Mouse (Mus musculus) thymus, adult 18-20 months (tissue): ENCODE results near the gene Zfp365.

Experiments used
- DNase-seq, 2 experiments: peaks; one replicate each; pipeline ENCODE4 v3.0.0; 2022; ENCODE audit warnings: mixed read lengths in 2 of 2

The Zfp365 gene

DNA sequence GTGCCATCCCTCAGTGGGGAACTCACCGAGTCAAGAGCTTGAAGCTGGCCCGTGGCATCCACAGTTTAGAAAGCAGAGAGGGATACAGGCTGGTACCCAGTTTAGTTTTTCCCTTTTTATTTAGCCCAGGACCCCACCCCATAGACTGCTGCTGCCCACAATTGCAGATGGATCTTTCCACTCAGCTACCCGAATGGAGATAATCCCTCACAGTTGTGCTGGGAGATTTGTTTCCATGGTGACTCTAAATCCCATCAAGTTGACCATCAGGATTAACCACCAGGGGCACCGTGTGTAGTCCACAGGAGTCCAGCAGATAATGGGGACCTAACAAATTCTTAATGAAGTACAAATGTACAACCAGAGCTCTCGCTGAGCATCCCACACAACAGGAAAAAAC lies 11.3 kb downstream of the Zfp365 start:
- DNase-seq, result no peak

DNA sequence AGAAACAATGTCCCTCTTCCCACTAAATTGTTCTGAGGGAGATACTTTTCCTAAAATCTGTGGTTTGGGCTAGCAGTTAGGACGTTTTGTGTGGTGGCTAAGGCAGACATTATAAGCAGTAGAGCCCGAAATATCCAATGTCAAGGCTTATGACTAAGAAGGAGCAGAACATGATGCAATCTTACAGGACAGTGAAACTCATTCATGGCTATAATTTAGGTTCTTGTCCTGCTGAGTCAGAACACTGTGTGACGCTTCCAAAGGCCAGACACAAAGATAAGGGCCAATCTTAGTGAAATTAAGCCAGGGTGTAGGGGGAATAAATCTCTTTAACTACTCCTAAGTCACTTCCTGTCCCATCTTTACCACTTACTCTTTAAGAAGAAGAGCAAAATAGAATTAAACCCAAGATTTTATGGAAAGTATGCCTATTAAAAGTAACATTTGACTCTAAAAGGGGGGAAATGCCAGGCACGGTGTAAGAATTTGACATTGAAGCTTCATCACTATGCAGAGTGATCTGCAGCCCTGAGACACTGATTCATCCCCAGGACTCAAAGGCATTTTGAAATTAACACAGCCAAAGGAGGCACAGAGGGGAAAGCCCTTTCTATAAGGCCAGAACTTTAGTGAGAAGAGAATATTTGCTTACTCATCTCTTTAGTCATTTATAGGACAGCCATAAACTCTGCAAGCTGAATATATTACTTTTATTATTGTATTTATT lies 13.3 kb downstream of the Zfp365 start:
- DNase-seq, result no peak

- DNase-seq, result no peak
These were observed 14.0 kb downstream of the Zfp365 start for GRCm38 (mm10) chr10:67898355-67898935.

- DNase-seq, result no peak
These were observed 15.2 kb downstream of the Zfp365 start for GRCm38 (mm10) chr10:67897281-67897680.

DNA sequence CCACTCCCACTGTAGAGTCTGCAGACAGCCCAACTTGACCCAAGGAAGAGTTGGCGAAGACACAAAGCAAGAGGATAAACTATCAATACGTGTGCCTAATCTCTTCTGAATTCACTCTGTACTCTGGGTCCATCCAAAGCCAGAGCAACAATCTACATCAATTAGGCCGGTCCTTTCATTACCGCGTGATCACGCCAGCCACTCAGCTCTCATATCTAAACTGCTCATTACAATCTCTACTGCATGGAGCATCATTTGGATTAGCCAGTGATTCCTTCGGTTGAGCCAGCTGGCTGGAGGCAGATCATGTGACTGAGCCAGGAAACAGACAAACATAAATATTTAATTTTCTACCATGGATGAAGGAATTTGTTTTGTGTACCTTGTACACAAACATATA lies 17.8 kb downstream of the Zfp365 start:
- no peak for DNase-seq

- DNase-seq, result no peak
These were observed 18.4 kb downstream of the Zfp365 start for GRCm38 (mm10) chr10:67894059-67894458.

DNA sequence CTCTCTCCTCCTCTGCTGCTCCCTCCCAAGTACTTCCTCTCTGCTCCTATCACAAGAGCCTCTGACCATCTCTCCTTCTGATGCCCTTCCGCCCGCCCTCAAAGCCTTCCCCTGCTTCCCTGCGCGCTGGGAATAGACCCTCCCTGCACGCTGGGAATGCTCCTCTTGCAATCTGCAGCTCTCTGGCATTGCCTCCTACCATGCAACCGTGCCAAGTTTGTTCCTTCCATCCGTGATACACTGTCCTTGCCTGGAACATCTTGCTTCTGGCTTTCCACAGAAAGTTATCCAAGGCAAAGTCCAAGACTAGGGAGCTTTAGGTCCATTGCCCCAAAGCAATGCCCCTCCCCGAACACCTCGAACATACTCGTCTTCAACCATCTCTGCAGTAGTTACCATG lies 19.2 kb downstream of the Zfp365 start:
- no peak for DNase-seq

DNA sequence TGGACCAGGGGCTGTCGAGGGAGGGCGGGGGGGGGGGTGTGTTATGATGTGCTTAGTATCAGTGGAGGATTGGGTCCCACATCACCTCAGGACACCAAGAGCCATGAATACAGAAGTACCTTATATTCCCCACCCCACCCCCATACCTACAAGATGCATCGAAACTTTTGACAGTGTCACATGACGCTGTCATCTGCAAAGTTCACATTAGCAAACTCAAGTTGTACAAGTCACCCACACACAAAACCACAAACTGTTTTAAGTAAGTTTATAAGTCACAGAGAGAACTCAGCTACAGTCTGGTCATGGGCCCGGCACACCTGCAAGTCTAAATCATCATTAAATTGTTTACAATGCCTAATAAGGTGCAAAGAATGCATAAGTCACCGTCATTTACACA lies 21.3 kb downstream of the Zfp365 start:
- no peak for DNase-seq

GRCm38 (mm10) chr10:67887971-67888370 lies 24.5 kb downstream of the Zfp365 start:
- peak; percentile 20 to 48 for DNase-seq

DNA sequence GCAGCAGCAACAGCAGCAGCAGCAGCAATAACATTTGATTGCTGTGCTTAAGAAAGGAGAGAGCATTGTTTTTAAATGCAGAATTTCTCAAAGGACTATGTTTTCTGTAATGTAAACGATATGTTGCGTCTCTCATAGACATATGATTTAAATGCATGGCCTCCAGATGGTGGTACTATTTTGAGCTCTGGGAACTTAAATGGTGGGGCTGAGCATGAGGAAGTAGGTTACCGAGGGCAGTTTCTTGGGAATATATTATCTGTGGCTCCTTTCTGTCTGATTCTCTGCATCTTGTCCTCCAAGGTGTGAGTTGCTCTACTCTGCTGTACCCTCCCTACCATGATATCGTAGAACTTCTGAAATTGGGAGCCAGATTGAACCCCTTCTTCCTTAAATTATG lies 31.8 kb downstream of the Zfp365 start:
- DNase-seq, result no peak

GRCm38 (mm10) chr10:67871811-67872210 lies 40.7 kb downstream of the Zfp365 start:
- DNase-seq, result peak; percentile 16 to 37

GRCm38 (mm10) chr10:67868234-67868633 lies 44.2 kb downstream of the Zfp365 start:
- no peak for DNase-seq

DNA sequence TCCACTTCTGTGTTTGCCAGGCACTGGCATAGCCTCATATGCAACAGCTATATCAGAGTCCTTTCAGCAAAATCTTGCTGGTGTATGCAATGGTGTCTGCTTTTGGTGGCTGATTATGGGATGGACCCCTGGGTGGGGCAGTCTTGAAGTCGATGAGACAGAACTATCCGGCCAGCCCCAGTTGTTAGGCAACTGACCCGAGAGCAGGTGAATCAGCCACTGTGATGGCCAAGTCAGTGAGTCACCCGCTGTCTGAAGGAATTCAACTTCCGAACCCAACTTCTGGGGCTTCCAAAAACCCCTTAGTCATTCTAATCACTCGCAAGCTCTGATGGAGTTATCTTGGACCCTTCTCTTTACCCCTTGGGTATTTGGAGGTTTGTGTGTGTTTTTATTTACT lies 46.6 kb downstream of the Zfp365 start:
- DNase-seq, result no peak

DNA sequence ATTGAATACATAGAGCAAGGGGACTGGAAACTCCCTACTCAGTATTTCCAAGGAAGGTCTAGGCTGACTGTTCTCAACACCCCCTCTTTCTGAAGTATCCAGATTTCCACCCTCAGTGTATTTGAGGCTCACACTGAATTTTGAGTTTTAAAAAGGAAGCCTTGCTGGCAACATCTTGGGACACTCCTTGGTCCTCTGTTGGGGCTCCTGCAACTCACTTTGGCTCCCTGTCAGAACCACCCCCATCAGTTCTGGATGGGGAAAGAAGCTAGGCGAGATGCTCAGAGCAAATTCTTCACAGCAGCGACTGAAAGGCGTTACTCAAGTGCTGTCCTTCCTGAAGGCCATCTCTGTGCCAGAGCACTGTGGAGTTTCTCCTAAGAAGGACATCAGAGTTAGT lies 47.4 kb downstream of the Zfp365 start:
- DNase-seq, result no peak

DNA sequence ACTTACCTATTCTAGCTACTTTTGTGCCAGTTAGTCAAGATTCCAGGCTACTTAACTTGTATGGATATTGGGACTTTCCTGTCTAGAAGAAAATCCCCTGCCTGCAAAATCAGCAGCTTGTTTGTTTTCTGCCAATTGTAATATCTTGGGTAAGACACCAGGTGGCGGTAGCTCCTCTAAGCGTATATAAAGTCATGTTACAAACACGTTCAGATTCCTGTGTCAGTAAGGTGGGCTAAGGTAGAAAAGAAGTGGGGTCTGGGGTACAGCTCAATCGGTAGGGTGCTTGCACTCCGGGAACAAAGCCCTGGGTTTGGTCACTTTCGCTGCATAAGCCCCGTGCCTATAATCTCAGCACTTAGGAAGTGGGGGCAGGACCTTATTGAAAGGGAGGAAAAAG lies 50.1 kb downstream of the Zfp365 start:
- no peak for DNase-seq

GRCm38 (mm10) chr10:67858878-67859277 lies 53.6 kb downstream of the Zfp365 start:
- DNase-seq, result peak; percentile 23 to 32

DNA sequence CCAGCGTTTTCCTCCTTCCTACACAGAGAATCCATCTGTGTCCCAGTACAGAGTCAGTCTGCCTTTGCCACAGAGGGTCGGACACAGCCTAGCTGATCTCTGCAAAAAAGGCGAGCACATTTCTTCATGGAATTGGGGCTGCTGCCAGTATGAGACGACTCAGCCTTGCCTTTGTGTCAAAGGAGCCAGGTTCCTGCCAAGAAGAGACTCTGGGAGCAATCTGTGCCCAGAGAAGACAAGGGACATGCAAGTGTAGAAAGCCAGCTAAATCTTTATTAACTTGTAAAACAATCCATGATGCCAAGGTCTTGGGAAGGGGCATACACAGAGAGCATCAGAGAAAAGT lies 54.9 kb downstream of the Zfp365 start:
- no peak for DNase-seq

GRCm38 (mm10) chr10:67856791-67857560 lies 55.5 kb downstream of the Zfp365 start:
- no peak for DNase-seq

GRCm38 (mm10) chr10:67855760-67856159 lies 56.7 kb downstream of the Zfp365 start:
- no peak for DNase-seq

DNA sequence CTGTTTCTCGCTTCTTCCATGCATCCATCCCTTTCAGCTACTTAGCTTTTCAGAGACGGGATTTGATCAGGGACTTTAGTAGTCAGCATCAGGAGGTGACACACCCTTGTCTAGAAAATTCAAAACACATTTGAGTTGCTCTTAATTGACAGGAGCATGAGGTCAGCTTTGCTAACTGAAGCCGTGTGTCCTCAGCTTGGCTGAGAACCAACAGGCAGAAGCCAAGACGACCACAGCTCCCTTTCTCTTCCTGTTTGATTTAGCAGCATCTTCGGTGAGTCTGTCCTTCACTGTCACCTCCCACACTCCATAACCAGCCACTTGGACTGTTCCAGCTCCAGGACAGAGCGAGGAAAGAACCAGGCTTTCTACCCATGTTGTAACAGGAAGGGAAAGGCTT lies 60.1 kb downstream of the Zfp365 start:
- no peak for DNase-seq

- DNase-seq, result no peak
These were observed 61.4 kb downstream of the Zfp365 start for GRCm38 (mm10) chr10:67851079-67851478.

DNA sequence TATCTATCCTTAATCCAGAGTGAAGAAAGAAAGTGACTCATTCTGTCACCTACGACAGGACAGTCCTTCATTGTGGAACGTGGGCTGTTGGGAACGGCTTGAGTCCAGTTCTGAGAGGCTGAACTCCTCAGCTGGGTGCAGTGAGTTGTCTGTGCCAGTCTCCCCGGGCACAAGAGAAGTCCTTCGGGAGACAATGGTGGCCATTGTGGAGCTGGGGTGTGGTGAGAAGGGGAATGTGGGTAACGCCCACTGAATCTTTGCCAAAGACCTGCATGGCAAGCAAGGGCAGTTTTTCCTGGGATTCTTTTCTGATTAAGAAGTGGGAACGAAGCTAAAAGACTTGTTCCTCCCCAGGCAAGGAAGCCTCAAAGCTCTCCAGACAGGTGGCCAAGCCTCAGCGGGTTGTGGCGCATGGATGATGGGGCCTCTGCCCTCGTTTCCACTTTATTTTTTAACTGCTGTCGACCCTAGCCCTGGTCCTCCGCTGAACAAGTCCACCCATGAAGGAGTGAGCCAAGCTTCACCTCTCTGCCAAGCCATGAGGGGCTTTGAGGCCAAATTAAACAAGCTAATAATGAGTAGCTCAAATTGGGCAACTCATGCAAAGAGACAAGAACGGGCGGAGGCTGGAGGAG lies 66.3 kb downstream of the Zfp365 start:
- no peak for DNase-seq

DNA sequence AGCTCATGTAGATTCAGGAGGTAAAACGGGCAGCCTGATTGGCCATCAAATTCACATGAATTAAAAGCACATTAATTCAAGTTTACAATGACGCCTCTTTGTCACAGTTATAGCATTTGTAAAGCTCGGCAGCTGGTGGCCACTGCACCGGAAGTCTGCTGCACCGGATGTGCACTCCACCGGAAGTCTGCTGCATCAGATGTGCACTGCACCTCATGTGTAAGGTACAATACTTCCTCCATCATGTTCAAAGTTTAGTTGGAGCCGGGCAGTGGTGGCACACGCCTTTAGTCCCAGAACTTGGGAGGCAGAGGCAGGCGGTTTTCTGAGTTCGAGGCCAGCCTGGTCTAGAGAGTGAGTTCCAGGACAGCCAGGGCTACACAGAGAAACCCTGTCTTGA lies 70.9 kb downstream of the Zfp365 start:
- DNase-seq, result no peak

- DNase-seq, result no peak
These were observed 71.7 kb downstream of the Zfp365 start for GRCm38 (mm10) chr10:67840735-67841134.
